Mouse (Mus musculus) layer of hippocampus, adult 9-11 months (tissue): ENCODE measurements around the gene Pacsin2.
A peak's percentile ranks its signal among the peaks of the same experiment; 100 is the strongest.

ENCODE experiments used
- DNase-seq: peaks from one replicate; pipeline ENCODE4 v3.0.0; 2022

Pacsin2 gene

GRCm38 (mm10) chr15:83448646-83449045, 15.8 kb downstream of the Pacsin2 start:
- DNase-seq: no peak

GRCm38 (mm10) chr15:83447791-83448544, 16.4 kb downstream of the Pacsin2 start:
- peak; percentile 80 for DNase-seq

GRCm38 (mm10) chr15:83445908-83446307, 18.5 kb downstream of the Pacsin2 start:
- no peak for DNase-seq

GRCm38 (mm10) chr15:83445383-83445782, 19.0 kb downstream of the Pacsin2 start:
- no peak for DNase-seq

GRCm38 (mm10) chr15:83444425-83444824, 20.0 kb downstream of the Pacsin2 start:
- no peak for DNase-seq

GRCm38 (mm10) chr15:83442495-83443037, 21.8 kb downstream of the Pacsin2 start:
- peak; percentile 60 for DNase-seq

GRCm38 (mm10) chr15:83440726-83441125, 23.7 kb downstream of the Pacsin2 start:
- no peak for DNase-seq

- DNase-seq: no peak
These were observed 27.9 kb downstream of the Pacsin2 start for GRCm38 (mm10) chr15:83436541-83436940.

- DNase-seq: peak; percentile 61
These were observed 28.9 kb downstream of the Pacsin2 start for GRCm38 (mm10) chr15:83435324-83436090.

- DNase-seq: no peak
These were observed 29.7 kb downstream of the Pacsin2 start for GRCm38 (mm10) chr15:83434692-83435091.

- no peak for DNase-seq
These were observed 31.1 kb downstream of the Pacsin2 start for GRCm38 (mm10) chr15:83433344-83433743.

GRCm38 (mm10) chr15:83432231-83433031, 32.0 kb downstream of the Pacsin2 start:
- DNase-seq: no peak

GRCm38 (mm10) chr15:83430986-83431763, 33.2 kb downstream of the Pacsin2 start:
- no peak for DNase-seq

- no peak for DNase-seq
These were observed 34.0 kb downstream of the Pacsin2 start for GRCm38 (mm10) chr15:83430419-83430818.

GRCm38 (mm10) chr15:83428586-83428985, 35.8 kb downstream of the Pacsin2 start:
- DNase-seq: no peak

GRCm38 (mm10) chr15:83427294-83428163, 36.9 kb downstream of the Pacsin2 start:
- no peak for DNase-seq

GRCm38 (mm10) chr15:83425794-83426193, 38.6 kb downstream of the Pacsin2 start:
- no peak for DNase-seq

GRCm38 (mm10) chr15:83425277-83425676, 39.1 kb downstream of the Pacsin2 start:
- no peak for DNase-seq

- no peak for DNase-seq
These were observed 40.6 kb downstream of the Pacsin2 start for GRCm38 (mm10) chr15:83423589-83424384.

GRCm38 (mm10) chr15:83422299-83422981, 42.0 kb downstream of the Pacsin2 start:
- no peak for DNase-seq
